Mouse (Mus musculus) midbrain, embryonic 12.5 days (tissue): ENCODE results near the gene Galntl6. TPM values are rescaled to one million over a fixed set of nuclear protein-coding genes. Genes with fewer than 3 reads are reported as not detected.

Experiments used
- ATAC-seq: fragments of 200-750 bp; cut with Nextera tagmentation; 2 replicates; pipeline ENCODE4 v1.8.0; 2017; ENCODE audit warnings: low read depth, moderate TSS enrichment, moderate library complexity; ENCODE audit not compliant: low FRiP score
- H3K27ac ChIP-seq: fragments of 300-500 bp; sonication (generic); replicated peaks from 2 replicates; pipeline ENCODE4 v1.5.1; 2016; ENCODE audit warnings: mild to moderate bottlenecking
- H3K27me3 ChIP-seq: fragments of 300-500 bp; sonication (generic); 2 replicates; pipeline ENCODE4 v1.6.1; 2016; ENCODE audit warnings: mild to moderate bottlenecking
- H3K36me3 ChIP-seq: fragments of 300-500 bp; sonication (generic); 2 replicates; pipeline ENCODE4 v1.6.1; 2016
- H3K4me1 ChIP-seq: fragments of 300-500 bp; sonication (generic); 2 replicates; pipeline ENCODE4 v1.6.1; 2016
- H3K4me2 ChIP-seq: fragments of 300-500 bp; sonication (generic); replicated peaks from 2 replicates; pipeline ENCODE4 v1.6.1; 2016; ENCODE audit warnings: mild to moderate bottlenecking, moderate library complexity
- H3K4me3 ChIP-seq: fragments of 300-500 bp; sonication (generic); 2 replicates; pipeline ENCODE4 v1.5.1; 2016; ENCODE audit warnings: mild to moderate bottlenecking
- H3K9ac ChIP-seq: fragments of 300-500 bp; sonication (generic); replicated peaks from 2 replicates; pipeline ENCODE4 v1.6.1; 2016; ENCODE audit warnings: mild to moderate bottlenecking, moderate library complexity
- H3K9me3 ChIP-seq: fragments of 300-500 bp; sonication (generic); 2 replicates; pipeline ENCODE4 v1.6.1; 2016; ENCODE audit warnings: mild to moderate bottlenecking
- WGBS: fragments of 180-500 bp; shearing (Covaris S2); methylation state at CpG from one replicate; pipeline ENCODE4 v1.1.7; 2016; 5-methylcytosine and 5-hydroxymethylcytosine counted together
- polyA plus RNA-seq: library from polyadenylated mRNA; unstranded; fragments of >200 nt; fragmentation: Nextera tagmentation; extraction: Ambion mirVana; gene quantifications from 2 replicates; pipeline ENCODE4 v1.2.1, GENCODE M21; 2016

Gene Galntl6
- polyA plus RNA-seq, 1 experiment from 2014 or later = 2.7 TPM

GRCm38 (mm10) chr8:57741309-57741708 is 1171.1 kb downstream of the Galntl6 start:
- Histone ChIP-seq H3K27me3 (no peaks in the 10 kb centered on the region), H3K9ac (no peak overlapping the region), H3K4me2 (no peak overlapping the region), H3K4me3 (no peak overlapping the region), H3K27ac (no peak overlapping the region), H3K4me1 (no peaks in the 10 kb centered on the region), H3K36me3 (no peaks in the 10 kb centered on the region), H3K9me3 (no peaks in the 10 kb centered on the region)
- ATAC-seq = no peak
- WGBS = 67% methylated on average over 8 of the region's 8 CpGs

- no peak overlapping the region for H3K9ac ChIP-seq
- ATAC-seq = no peak
- WGBS = 88% methylated on average over 4 of the region's 4 CpGs
These were observed 1175.2 kb downstream of the Galntl6 start for GRCm38 (mm10) chr8:57737281-57737680.

GRCm38 (mm10) chr8:57732795-57733194 is 1179.6 kb downstream of the Galntl6 start:
- peaks cover 6% of the 10 kb centered on the region for H3K4me1 ChIP-seq
- H3K4me3 ChIP-seq = no peak overlapping the region
- H3K9me3 ChIP-seq = no peaks in the 10 kb centered on the region
- 17% methylated on average over 2 of the region's 2 CpGs for WGBS
- H3K27me3 ChIP-seq = no peaks in the 10 kb centered on the region
- no peak overlapping the region for H3K9ac ChIP-seq
- no peak overlapping the region for H3K27ac ChIP-seq
- H3K36me3 ChIP-seq = no peaks in the 10 kb centered on the region
- ATAC-seq = peak; percentile 79
- no peak overlapping the region for H3K4me2 ChIP-seq

More at GRCm38 (mm10) chr8:57737281-57737680, 1175.2 kb downstream of the Galntl6 start:
- H3K36me3 ChIP-seq = no peaks in the 10 kb centered on the region
- no peak overlapping the region for H3K4me2 ChIP-seq
- no peak overlapping the region for H3K27ac ChIP-seq
- no peak overlapping the region for H3K4me3 ChIP-seq
- H3K4me1 ChIP-seq = peaks cover 6% of the 10 kb centered on the region
- no peaks in the 10 kb centered on the region for H3K27me3 ChIP-seq
- H3K9me3 ChIP-seq = no peaks in the 10 kb centered on the region

- WGBS = 72% methylated on average over 8 of the region's 8 CpGs
- Histone ChIP-seq H3K27ac (no peak overlapping the region), H3K9me3 (no peaks in the 10 kb centered on the region), H3K27me3 (no peaks in the 10 kb centered on the region), H3K4me1 (peaks cover 6% of the 10 kb centered on the region), H3K4me2 (no peak overlapping the region), H3K4me3 (no peak overlapping the region), H3K9ac (no peak overlapping the region), H3K36me3 (no peaks in the 10 kb centered on the region)
- no peak for ATAC-seq
These were observed 1180.8 kb downstream of the Galntl6 start for GRCm38 (mm10) chr8:57731666-57732065.

GRCm38 (mm10) chr8:57728276-57728675 is 1184.2 kb downstream of the Galntl6 start:
- 76% methylated on average over 2 of the region's 2 CpGs for WGBS
- H3K4me2 ChIP-seq = no peak overlapping the region
- no peak overlapping the region for H3K27ac ChIP-seq
- no peaks in the 10 kb centered on the region for H3K36me3 ChIP-seq
- peaks cover 6% of the 10 kb centered on the region for H3K4me1 ChIP-seq
- no peaks in the 10 kb centered on the region for H3K27me3 ChIP-seq
- ATAC-seq = no peak
- no peak overlapping the region for H3K4me3 ChIP-seq
- H3K9me3 ChIP-seq = no peaks in the 10 kb centered on the region
- no peak overlapping the region for H3K9ac ChIP-seq

- Histone ChIP-seq H3K9me3 (no peaks in the 10 kb centered on the region), H3K9ac (no peak overlapping the region), H3K4me1 (no peaks in the 10 kb centered on the region), H3K4me2 (no peak overlapping the region), H3K36me3 (no peaks in the 10 kb centered on the region), H3K27me3 (no peaks in the 10 kb centered on the region), H3K27ac (no peak overlapping the region), H3K4me3 (no peak overlapping the region)
- no peak for ATAC-seq
- WGBS = 89% methylated on average over 13 of the region's 13 CpGs
These were observed 1187.4 kb downstream of the Galntl6 start for GRCm38 (mm10) chr8:57724843-57725627.

Other genes starting within 250 kb of the Galntl6 start
- 3.2 and 3.4 TPM in 2 replicates for gene BC030500, start 885 bp downstream of the Galntl6 start, polyA plus RNA-seq